Mouse (Mus musculus) liver, adult 2 months (tissue): ENCODE results near the gene Ccl5. TPM values are rescaled to one million over a fixed set of nuclear protein-coding genes. Genes with fewer than 3 reads are reported as not detected.

Experiments used
- DNase-seq: peaks from one replicate; pipeline ENCODE4 v3.0.0-alpha.2; 2011; ENCODE audit warnings: low read depth, low spot score; ENCODE audit errors: extremely low read depth
- H3K27ac ChIP-seq: fragments of 200-500 bp; replicated peaks from 2 replicates; pipeline ENCODE4 v1.5.1; 2012; ENCODE audit warnings: low read depth, mild to moderate bottlenecking, control low read depth, inconsistent platforms, low read length; ENCODE audit not compliant: insufficient read depth
- H3K27me3 ChIP-seq: fragments of 200-500 bp; 2 replicates; pipeline ENCODE4 v1.6.1; 2012; ENCODE audit warnings: mild to moderate bottlenecking, moderate library complexity, low read length, inconsistent platforms; ENCODE audit not compliant: control insufficient read depth, insufficient read depth
- H3K36me3 ChIP-seq: fragments of 200-500 bp; 2 replicates; pipeline ENCODE4 v1.6.1; 2012; ENCODE audit warnings: low read length, inconsistent platforms; ENCODE audit not compliant: control insufficient read depth, insufficient read depth
- H3K4me1 ChIP-seq: fragments of 200-500 bp; 2 replicates; pipeline ENCODE4 v1.6.1; 2011; ENCODE audit warnings: low read length; ENCODE audit not compliant: control insufficient read depth, insufficient read depth
- H3K4me3 ChIP-seq: fragments of 200-500 bp; 2 replicates; pipeline ENCODE4 v1.5.1; 2011; ENCODE audit warnings: low read depth, mild to moderate bottlenecking, control low read depth, low read length, moderate library complexity; ENCODE audit not compliant: insufficient read depth
- H3K79me2 ChIP-seq: fragments of 200-500 bp; 2 replicates; pipeline ENCODE4 v1.6.1; 2012; ENCODE audit warnings: inconsistent platforms, mild to moderate bottlenecking, low read length, moderate library complexity; ENCODE audit not compliant: control insufficient read depth, insufficient read depth
- H3K9ac ChIP-seq: fragments of 200-500 bp; 2 replicates; pipeline ENCODE4 v1.6.1; 2012; ENCODE audit warnings: low read depth, mild to moderate bottlenecking, control low read depth, inconsistent platforms, low read length
- CTCF ChIP-seq: fragments of 200-500 bp; IDR thresholded peaks from 2 replicates; pipeline ENCODE4 v1.5.1; 2011; ENCODE audit warnings: low read depth, low read length, control low read depth
- POLR2A ChIP-seq: fragments of 200-500 bp; IDR thresholded peaks from 2 replicates; pipeline ENCODE4 v1.6.1; 2011; ENCODE audit warnings: low read length, control low read depth; ENCODE audit not compliant: insufficient read depth; ENCODE audit errors: extremely low read depth
- WGBS: fragments of 180-500 bp; shearing (Covaris S2); methylation state at CpG from one replicate; pipeline ENCODE4 v1.1.7; 2018; 5-methylcytosine and 5-hydroxymethylcytosine counted together
- polyA plus RNA-seq: library from polyadenylated mRNA; depleted of rRNA; stranded (reverse); fragments of >200 nt; gene quantifications from 2 replicates; pipeline ENCODE4 v1.2.3, GENCODE M21; 2012
- total RNA-seq: library from RNA; depleted of rRNA; stranded (reverse); fragments of >200 nt; gene quantifications from 2 replicates; pipeline ENCODE4 v1.2.3, GENCODE M21; 2014

Gene Ccl5
- total and polyA plus RNA-seq, 2 experiments, result 0.37 to 13.2 TPM

DNA sequence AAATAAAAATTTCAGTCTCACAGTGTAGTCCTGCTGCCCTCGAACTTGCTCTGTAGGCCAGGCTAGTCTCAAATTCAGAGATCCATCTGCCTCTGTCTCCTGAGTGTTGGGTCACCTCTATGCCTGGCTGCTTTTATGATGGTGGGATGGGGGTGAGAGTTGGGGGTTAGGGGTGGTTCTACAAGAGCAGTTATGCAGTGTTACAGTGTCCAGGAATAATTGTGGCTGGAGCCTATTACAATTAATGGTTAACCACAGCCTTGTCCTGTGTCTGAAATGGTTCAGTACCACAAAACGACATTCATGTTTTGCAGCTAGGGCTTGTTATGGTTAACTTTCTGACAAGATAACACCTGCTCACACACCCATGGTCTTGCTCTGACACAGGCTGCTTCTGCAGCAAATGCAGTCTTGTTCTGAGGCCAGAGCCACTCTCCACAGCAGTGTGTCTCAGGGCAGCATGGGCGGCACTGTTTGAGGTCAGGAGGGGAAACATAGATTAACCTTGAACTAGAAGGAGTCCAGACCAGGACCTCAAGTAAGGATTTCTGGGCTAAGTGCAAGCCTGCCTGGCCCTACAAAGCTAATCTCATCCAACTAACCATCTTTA, 8.5 kb upstream of the Ccl5 start:
- TF ChIP-seq CTCF, result no peak
- no peak for TF ChIP-seq POLR2A
- no peak for DNase-seq

DNA sequence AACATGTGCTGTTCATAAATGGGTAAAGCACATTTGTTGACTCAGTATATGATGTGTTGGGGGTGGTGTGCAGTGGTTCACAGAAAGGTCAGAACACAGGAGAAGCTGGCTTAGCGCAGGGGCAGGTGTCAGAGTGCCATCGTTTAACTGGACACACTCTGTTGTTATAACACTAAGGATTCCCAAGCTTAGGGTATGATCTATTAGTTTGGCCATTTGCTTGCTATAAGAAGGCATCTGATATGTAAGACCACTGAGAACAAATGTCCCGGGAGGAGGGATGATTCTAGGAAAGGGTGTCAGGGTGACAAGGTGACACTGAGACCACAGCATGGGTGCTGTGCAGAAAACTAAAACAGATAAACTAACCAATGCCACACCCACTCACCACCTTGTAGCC, 6.5 kb upstream of the Ccl5 start:
- H3K79me2 ChIP-seq, result no peaks in the 10 kb centered on the region
- no peak overlapping the region for H3K4me3 ChIP-seq
- no peak for TF ChIP-seq CTCF
- TF ChIP-seq POLR2A, result no peak
- H3K27me3 ChIP-seq, result no peaks in the 10 kb centered on the region
- H3K9ac ChIP-seq, result no peak overlapping the region
- no peaks in the 10 kb centered on the region for H3K36me3 ChIP-seq
- H3K27ac ChIP-seq, result no peak overlapping the region
- H3K4me1 ChIP-seq, result peaks cover 3% of the 10 kb centered on the region; the same call in 1 of the 2 replicates
- 86% methylated on average over 3 of the region's 3 CpGs for WGBS
- DNase-seq, result no peak

More for the DNA sequence above, 8.5 kb upstream of the Ccl5 start:
- Histone ChIP-seq H3K27me3 (no peaks in the 10 kb centered on the region), H3K4me3 (no peak overlapping the region), H3K4me1 (peaks cover 3% of the 10 kb centered on the region; the same call in 1 of the 2 replicates), H3K9ac (no peak overlapping the region), H3K79me2 (no peaks in the 10 kb centered on the region), H3K27ac (no peak overlapping the region), H3K36me3 (no peaks in the 10 kb centered on the region)
- WGBS, result 79% methylated on average over 3 of the region's 3 CpGs

DNA sequence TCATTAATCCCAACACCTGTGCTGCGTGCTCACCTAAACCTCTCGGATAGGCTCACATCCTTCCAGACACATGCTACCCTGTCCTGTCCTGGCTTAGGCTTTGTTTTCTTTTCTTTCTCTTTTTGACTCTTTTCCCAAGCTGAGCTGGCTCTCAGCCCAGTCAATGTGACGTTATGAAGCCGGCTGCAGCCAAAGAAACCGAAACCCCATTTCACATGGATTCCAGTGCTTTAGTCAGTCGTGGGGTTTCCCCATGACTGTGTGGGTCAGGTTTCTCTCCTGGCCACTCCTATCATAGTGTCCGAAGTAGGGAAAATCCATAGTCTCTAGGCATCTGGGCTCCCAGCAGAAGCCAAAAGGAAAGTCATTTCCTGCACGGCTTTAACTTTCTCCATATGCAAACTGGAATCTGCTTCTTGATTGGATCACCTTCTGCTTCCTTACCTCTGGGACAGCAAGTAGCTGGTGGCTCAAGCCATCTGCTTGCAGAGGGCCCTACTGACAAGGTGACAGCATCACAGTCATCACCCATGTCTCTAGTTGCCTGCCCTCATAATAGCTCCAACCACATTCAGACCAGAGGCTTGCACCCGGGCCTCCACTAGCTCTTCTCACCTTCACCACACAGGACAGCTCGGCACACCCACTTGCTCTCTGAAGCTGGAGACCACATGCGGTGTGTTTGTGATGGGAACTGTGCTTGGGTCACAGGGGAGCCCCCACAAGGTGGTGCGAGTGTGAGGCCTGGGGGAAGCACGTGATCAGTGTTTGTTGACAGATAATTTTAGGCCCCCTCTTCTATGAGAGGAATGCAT, 4.5 kb upstream of the Ccl5 start:
- Histone ChIP-seq H3K4me3 (no peak overlapping the region), H3K27me3 (no peaks in the 10 kb centered on the region), H3K27ac (no peak overlapping the region), H3K4me1 (peaks cover 3% of the 10 kb centered on the region; the same call in 1 of the 2 replicates), H3K36me3 (no peaks in the 10 kb centered on the region), H3K9ac (no peak overlapping the region), H3K79me2 (no peaks in the 10 kb centered on the region)
- WGBS, result 34% methylated on average over 13 of the region's 13 CpGs
- TF ChIP-seq POLR2A, result no peak
- no peak for TF ChIP-seq CTCF
- DNase-seq, result peak; percentile 72

DNA sequence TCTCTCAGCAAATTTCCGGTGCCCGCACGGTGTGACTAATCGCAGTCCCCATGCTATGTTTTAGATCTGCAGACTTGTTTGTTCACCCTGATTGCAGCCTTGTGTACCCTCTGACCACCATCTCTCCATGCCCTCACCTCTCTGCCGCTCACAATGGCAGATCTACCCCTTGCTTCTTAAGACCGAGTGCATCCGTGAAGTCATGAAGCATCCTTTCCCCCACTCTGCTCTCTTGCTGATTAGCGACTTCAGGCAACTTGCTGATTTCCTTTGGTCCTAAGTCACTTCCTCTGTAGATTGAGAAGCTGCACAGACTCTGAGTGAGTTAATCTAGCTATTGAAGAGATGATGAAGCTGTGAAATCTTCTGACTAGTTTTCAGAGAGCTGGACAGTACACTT, 3.8 kb upstream of the Ccl5 start:
- no peak overlapping the region for H3K27ac ChIP-seq
- no peaks in the 10 kb centered on the region for H3K27me3 ChIP-seq
- H3K4me1 ChIP-seq, result peaks cover 3% of the 10 kb centered on the region; the same call in 1 of the 2 replicates
- H3K36me3 ChIP-seq, result no peaks in the 10 kb centered on the region
- H3K79me2 ChIP-seq, result no peaks in the 10 kb centered on the region
- H3K4me3 ChIP-seq, result no peak overlapping the region
- peak; percentile 12 for DNase-seq
- no peak overlapping the region for H3K9ac ChIP-seq
- TF ChIP-seq CTCF, result no peak
- TF ChIP-seq POLR2A, result no peak
- 77% methylated on average over 8 of the region's 8 CpGs for WGBS

DNA sequence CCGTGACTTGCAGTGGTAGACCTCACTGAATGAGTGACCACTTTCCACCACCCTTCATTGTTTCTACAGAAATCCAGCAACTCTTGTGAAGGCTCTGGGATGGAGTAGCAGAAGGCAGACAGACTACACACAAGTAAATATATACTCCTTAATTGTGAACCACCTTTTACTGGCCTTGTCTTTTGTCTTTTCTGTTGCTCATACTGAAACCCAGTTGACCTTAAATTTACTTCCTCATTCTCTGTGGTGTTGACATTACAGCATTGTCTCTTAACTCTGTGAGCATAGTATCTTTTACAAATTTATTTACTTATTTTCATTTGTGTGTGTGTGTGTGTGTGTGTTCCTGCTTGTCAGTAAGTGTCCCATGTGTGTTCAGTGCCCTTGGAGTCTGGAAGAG, 2.9 kb upstream of the Ccl5 start:
- H3K4me1 ChIP-seq, result peaks cover 3% of the 10 kb centered on the region; the same call in 1 of the 2 replicates
- 97% methylated on average over 1 of the region's 1 CpGs for WGBS
- H3K4me3 ChIP-seq, result no peak overlapping the region
- peak; percentile 11 for DNase-seq
- H3K79me2 ChIP-seq, result no peaks in the 10 kb centered on the region
- H3K27me3 ChIP-seq, result no peaks in the 10 kb centered on the region
- H3K36me3 ChIP-seq, result no peaks in the 10 kb centered on the region
- no peak overlapping the region for H3K27ac ChIP-seq
- no peak overlapping the region for H3K9ac ChIP-seq
- TF ChIP-seq CTCF (no peak), POLR2A (no peak)
